Mouse (Mus musculus): ENCODE data around the gene Mul1.

- no peak for TF ChIP-seq POLR2A (IDR thresholded peaks at IDR 0.05; ENCODE audit: extremely low read depth, insufficient read depth, low read length)
- peak; percentile 41 for TF ChIP-seq CTCF (IDR thresholded peaks at IDR 0.05; ENCODE audit: extremely low read depth, insufficient read depth, low read length)
Observed at GRCm38 (mm10) chr4:138404806-138405205, 29.7 kb upstream of the Mul1 start.
